Mouse (Mus musculus) MN1 (cell line): ENCODE results near the gene Efna5.

Experiments
- DNase-seq: peaks from one replicate; pipeline ENCODE4 v3.0.0-alpha.2; 2016; ENCODE audit warnings: low spot score

The Efna5 gene

DNA sequence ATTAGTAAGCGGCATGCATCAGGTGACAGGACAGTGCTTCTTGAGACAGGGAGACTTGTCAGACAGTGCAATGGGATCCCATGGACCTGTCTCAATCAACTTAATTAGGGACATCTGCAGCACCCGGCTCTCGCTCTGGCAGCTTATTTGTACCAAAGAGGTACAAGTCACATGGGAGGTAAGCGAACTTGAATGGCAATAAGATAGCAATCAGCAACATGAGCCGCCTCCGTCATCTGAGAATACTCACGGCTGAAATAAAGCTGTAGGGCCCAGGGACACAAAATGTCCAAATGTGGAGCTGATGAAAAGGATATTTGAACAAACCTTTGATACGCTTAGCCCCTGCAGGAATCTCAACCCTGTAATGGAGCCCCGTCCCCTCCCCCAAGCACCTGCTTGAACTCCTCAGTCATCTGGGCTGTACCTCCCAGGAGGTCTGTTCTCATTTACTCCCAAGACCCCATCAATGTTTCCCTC lies 186.1 kb downstream of the Efna5 start:
- DNase-seq, result peak; percentile 64

DNA sequence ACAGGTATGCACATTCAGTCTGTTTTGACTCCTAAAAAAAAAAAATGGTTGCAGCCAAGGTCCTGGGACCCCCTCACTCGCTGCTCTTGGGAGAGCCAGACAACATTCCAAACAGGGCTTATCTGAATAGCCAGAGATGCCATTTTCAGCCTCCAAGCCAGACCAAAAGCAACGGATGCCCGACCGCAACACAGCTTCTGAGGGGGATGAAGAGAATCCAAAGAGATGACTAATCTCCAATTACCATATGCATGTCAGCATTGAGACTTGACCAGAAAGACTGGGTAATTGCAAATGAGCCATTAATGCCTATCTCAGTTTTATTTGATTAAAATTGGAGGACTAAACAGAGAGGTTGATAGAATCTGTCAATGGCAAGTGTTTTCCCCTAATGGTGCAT lies 188.9 kb downstream of the Efna5 start:
- DNase-seq, result peak; percentile 42

DNA sequence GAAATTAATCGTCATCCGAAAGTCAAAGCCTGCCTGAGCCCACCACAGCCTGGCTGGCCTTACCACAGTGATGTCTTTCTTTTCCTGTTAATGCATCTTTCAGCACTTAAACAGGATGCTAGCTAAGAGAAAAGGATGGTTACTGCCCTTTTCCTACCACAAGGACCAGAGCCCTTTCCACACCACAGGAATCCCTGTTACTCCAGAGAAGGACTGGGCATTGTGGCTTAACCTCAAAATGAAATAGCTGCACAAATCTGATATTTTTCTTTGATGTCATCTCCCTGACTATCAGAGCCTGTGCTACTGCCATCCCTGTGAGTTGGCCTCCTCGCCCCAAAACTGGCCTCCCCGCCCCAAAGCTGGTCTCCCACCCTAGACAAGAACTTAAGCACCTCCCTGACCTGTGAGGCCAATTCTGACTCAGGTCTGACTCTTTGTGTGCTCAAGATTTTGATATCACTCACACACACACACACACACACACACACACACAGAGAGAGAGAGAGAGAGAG lies 189.9 kb downstream of the Efna5 start:
- no peak for DNase-seq

DNA sequence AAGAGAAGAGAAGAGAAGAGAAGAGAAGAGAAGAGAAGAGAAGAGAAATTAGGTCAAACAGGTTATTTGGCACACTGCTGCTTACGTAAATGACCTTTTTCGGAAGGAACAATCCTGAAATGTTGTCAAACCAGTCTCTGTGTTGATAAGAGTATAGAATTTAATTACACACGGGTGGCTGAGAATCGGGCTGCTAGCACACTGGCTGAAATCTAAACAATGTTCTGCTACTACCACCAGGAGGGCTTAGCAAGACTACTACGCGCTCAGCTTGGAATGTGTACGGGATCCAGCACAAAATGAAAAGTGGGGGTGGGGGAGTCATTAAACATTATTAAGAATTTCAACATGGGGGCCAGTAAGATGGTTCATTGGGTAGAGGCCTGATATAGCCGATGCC lies 190.9 kb downstream of the Efna5 start:
- DNase-seq, result no peak

DNA sequence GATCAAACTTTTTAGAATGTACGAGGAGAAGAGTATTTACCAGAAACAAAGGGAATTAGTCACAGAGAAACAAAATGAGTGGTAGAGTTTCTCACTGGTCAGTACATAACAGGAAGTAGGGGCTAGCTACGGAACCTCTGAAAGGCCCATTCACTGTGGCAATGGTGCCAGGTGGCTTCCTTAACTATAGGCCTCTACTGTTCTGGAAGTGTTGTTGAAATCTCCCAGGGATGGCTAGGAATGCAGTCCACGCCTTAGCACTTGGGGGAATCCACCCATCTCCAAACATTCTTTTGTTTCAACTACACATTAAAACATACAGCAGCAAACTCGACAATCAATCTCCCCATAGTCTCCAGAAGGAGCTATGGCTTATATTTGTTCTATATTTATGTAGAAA lies 191.5 kb downstream of the Efna5 start:
- no peak for DNase-seq

DNA sequence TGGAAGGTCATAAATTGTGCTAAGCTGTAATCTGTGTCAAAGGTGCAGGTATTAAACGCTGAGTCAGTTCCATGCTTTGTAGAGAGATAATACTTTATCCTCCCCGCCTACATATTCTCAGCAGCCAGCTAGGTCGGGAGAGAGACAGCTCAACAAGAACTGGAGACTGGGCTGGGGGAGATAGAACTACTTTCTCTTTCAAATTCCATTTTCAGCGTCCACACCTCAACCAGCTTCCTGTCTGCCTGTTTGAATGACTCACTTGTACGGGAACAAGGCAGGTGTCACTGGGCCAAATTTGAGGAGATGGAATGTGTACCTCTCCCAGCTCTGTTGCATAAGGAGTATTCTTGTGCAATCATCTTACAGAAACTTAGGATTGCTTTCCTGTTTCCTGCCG lies 193.7 kb downstream of the Efna5 start:
- DNase-seq, result no peak

DNA sequence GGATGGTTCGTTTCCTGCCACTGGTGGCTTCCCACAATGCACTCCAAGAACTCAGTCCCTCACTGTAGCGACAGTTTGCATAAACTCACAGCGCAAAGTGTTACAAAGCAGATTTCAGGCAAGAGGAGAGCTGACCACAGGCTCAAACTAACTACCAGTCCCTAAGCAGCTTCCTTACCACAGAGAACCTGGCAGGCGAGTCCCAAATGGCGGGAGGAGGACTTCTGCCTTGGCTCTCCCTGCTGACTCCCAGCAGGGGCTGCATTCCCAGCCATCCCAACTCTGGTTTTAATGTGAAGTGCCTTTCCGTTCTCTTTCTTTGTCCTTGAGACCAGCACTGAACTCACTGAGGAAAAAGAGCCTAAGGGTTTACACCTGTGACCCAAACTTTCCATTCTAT lies 195.9 kb downstream of the Efna5 start:
- no peak for DNase-seq

DNA sequence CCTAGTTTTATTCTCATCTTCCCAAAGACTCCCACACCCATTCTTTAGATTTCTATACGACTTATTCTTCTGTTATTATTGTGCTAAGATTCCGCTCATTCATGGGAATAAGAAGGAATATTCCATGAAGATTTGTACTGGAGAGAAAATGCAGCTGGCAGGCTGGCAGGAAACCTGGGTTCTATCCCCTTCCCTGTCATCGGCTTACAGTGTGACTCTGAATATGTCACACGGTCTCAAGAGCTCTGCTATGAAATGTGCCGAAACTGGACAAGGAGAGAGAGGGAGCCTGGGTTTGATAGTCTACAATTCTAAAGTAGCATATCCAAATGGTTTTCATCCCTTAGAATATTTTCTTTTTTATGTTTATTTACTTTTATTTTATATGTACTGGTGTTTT lies 198.0 kb downstream of the Efna5 start:
- no peak for DNase-seq

DNA sequence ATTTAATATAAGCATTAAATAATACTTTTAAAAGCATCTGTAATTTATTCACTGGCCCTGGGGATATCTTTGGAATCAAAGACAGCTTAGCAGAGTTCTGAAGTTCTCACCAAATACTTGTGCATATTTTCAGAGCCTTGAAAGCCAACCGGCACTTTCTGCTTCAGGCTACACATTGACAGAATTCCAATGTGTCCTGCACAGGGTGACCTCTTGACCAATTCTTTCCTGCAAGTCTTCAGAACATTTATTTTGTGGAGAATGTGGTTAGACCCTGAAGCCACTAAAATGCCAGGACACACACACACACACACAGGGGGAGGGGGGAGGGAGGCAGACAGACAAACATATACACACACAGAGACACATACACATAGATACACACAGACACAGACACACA lies 199.4 kb downstream of the Efna5 start:
- no peak for DNase-seq

DNA sequence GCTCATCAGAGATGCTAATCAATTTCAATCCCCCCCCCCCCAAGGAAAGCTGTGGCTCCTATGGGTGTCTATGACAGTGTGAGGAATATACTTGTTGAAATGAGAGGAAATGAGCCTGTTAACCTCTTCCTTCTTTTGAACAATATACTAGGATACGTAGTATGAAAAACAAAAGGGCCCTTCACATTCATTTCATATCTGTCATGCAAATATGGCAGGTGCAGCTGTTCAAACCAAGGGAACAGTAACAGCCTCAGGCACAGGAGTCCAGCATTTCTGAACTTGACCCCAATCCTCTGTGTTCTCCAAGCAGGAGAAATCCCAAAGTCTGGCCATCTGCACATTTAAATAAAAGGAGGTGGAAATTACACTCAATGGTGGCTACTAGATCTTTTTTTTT lies 200.4 kb downstream of the Efna5 start:
- no peak for DNase-seq

DNA sequence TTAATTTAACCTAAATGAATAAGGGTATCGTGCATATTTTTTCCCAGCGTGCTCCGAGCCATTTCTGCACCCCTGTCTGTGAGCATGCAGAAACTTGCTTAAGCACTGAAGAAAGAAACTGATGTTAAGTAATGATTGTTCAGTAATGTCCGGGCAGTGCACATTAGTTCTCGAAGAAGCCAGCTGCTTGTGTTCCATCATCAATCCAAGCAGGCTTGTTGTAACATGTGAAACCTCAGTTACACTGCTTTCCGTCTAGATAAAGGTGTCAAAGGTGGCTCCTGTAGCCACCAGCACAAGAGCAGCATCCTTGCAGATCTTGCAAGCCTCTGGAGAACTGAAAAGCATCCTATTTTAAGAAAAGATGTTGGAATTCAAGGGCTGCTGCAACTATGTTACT lies 204.3 kb downstream of the Efna5 start:
- no peak for DNase-seq

DNA sequence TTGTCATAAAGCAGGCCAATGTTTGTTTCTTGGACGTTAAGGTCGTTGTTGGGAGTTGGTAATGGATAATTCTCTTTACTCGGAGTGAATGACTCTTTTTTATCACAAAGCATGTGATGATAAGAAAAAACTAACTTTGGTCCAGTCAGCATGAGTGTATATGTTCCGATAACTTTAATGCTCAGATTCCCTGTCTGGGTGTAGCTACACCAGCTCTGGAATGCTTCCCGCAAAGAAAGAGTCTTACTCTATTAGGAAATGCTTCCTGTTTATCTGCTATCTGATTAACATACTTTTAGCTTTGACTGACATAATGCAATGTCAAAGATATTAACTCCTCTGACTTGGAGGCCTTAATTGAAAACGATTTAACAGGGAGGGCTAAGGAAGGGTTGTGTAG lies 204.7 kb downstream of the Efna5 start:
- no peak for DNase-seq

DNA sequence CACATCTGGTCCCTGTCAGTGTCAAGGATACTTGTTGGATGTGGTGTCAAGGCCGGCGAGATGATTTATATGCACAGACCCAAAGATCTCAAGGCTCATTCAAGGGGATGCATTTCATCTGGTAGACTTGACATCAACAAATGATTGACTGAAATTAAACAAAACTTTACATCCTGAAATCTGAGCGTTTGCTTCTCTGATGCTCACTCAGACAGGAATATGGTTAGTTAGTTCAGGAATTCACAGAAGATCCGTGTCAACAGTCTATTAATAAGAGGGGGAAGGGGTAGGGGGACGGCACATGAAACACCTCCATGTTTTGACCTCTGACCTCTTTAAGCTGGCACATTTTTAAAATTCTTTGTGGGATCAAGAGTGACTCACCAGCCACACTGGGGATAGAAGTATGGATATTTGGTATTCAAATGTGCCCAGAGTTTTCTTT lies 205.3 kb downstream of the Efna5 start:
- DNase-seq, result no peak

DNA sequence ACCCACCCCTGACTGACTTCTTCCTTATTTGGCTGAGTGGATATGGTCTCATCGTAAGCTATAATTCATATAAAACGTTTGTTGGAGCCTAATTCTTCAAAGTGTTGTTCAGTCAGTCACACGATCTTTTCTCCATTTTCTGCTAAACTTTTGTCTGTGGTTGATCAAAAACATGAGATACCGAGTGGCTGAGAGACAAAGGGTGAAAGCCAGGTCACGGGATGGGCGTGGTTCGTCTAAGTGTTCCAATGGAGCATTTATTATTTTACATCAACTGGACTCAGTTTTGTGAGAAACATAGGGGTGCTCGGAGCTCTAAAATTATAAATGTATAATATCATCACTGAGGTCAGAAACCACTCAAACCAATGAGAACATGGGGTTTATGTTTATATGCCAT lies 209.0 kb downstream of the Efna5 start:
- DNase-seq, result no peak

DNA sequence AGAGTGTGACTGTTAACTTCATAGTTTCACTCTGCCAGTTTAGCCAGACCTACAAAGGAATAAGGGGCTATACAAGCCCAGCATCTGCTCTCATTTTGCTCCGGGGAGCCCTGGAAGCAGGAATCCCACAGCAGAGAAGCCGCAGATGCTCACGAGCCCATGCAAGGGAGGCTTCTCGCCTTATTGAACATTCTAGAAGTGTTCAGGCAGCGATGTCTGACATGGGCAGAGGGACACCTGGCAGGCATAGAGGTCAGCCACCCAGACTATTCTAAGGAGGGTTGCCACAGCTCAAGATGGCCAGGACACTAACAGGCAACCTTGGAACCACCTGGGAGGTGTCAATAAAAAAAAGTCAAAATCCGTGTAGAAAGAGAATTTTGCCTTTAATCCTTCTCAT lies 214.4 kb downstream of the Efna5 start:
- no peak for DNase-seq

DNA sequence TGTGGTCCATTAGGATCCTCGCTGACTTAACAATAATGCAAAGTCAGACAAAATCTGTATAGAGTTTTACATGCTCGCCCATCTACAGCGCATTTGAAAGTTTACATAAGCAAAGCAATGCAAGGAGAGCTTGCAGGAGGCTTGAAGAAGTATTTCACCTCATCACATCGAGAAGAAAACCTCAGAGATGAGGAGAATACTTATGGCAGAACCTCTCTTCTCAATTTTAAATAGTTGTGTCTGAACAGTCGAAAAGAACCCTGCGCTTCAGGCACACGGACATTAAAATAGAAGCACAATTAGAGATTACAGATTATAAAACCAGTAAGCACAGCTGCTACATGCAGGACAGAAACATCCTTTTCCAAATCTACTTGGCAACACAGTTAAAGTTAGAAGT lies 215.3 kb downstream of the Efna5 start:
- no peak for DNase-seq

DNA sequence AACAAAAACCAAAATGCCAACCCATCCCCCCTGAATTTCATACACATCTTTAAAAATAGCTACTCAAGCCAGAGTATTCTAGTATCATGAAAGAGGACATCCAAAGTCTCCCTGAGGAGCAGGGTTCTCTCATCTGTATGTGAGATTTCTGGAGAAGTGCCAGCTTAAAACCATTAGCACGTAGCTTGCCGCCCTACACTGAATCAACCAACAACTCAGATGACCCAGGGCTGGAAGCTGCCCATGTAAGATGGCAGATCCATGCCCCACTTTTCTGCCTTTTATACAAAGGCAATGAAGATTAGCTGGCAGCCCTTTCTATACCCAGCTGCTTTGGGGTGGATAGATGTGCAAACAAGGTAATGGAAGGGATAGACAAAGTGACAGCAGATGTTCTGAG lies 216.4 kb downstream of the Efna5 start:
- no peak for DNase-seq

DNA sequence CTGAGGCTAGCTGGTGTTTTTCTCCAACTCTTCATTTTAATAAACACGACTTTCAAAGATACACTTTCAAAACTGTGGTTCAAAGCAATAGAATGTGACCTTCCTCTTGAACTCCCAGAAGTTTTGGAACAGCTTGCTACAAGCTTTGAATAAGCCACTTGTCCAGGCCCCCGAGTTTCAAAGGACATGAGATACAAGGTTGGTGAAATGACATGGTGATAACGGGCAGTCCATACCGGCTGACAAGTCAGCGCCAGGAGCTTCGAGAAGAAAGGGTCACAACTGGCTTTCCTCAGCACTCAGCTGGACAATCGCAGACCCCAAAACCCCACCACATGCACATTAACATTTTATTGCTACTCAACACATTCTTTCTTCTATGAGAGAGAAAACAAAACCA lies 219.3 kb downstream of the Efna5 start:
- no peak for DNase-seq

DNA sequence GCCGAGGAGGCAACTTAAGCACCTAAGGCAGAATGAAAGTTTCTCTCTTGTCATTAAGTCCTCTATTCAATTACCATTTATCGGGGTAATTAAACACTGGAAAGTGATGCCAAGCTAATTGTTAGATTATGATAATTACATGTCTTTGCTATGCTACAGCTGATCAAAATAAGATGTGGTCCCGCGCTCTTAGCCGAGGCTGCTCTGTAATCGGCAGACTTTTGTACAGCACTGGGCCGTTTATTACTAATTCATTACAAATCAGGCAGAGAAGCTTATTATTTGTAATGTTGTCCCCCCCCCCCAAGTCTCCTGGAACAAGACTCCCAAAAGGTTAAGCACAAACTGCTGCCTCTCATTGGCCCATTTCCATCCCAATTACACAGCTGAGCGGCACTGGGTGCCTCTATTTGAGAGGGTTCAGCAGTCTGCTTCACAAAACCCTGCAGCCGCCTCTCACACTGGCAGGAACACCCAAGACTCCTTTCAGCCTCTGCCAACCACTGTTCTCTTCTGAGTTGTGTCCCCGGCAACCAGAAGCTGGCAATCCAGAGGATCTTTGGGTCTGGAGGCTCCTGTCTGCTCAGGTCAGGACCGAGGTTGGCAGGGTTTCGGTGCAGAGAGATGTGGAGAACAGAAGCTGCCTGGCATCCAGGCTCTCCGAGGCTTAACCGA lies 221.5 kb downstream of the Efna5 start:
- DNase-seq, result no peak

DNA sequence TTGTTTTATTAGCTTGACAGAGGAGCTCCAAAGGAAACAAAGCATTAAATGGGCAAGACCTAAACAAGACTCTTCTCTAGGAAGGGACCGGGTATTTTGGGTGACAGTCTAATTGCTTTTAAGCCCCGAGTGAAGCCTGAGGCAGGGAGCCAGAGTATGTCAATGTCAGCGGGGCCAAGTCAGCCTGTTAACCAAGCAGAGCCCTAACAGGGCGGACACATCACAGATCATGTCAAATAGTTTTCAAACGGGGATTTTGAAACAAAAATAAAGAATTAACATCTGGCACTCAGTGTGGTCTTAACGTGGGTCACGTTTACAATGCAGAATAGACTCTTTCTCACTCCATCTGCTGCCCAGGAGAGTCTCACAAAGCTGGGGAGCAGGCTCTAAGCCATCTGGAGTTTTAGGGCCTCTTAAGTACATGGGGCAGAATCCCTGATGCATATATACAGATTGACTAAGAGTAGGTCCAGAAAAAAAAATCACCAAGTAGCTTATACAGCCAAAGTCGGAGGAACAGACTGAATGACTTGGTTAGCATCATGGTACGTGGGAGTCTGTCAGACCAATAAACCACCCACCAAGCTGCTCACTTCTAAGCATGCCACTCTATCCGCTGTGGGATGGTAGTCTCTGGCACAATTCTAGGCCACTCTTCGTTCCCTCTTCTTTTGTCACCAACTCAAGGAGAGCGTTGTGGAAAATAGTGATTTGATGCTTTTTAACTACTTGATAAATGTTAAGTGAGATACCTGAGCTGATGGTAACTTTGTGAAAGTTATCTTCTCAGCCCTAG lies 223.1 kb downstream of the Efna5 start:
- no peak for DNase-seq

DNA sequence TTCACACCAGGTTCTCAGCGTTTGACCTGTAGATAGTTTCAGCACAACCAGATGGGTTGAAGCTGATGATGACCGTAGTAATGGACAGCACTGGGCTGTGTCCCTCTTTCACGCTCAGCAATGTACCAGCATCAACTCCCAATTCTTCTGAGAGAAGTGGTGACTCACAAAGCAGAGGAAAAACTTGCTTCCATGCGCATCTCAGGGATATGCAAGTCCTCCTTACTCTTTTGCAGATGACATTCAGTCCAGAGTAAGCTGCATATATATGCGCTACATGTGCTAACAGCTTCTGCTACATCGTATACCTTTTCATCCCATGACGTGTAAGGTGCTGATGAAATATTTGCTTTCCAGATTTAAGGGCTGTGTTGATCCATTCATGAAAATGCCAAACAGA lies 224.1 kb downstream of the Efna5 start:
- no peak for DNase-seq

DNA sequence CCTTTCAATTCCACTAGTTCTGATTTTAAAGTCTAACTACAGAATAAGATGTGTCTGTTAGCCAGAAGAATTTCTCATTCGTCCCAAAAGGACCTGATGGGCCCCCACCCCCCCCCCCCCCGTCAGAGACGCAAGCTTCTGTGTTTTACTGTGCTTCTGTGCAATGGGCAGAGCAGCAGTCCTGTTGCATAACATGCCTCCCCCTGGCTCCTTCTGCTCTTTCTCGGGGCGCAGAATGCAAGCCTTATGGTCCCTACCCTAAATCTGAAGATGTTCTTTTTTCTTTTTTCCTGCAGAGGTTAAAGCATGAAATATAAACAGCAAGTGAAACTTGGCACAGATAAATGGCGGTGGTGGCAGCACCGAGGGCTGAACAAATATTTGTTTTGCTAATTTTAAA lies 224.5 kb downstream of the Efna5 start:
- no peak for DNase-seq

DNA sequence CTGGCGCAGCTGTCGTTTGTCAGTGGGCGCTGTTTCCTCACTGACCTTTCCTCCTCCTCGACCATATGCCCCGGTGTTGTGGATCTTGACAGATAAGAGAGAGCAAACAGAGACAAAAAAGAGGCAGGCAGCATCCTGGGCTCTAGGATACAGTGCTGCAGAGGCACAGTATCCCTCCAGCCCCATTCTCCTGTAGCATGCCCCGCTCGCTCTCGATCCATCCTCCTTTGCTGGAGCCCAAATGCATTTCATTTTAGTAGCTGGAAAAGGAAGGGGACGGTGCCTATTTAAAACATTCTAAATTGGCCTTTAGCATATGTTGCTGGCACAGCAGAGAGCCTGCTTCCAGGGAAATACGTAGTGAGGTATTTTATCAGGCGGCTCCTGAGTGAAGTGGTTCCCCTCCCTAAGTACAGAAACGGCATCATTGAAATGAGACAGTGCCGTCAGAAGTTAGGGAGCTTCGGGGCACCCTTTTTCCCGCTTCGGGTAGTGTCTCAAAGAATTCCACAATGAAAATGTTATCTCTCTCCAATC lies 225.2 kb downstream of the Efna5 start:
- no peak for DNase-seq
